Mouse (Mus musculus): ENCODE results near the gene Lgals1. TPM values are rescaled to one million over a fixed set of nuclear protein-coding genes. Genes with fewer than 3 reads are reported as not detected.

Lgals1 gene
- polyA plus RNA-seq, 1 experiment from 2014 or later, result 295 TPM

DNA sequence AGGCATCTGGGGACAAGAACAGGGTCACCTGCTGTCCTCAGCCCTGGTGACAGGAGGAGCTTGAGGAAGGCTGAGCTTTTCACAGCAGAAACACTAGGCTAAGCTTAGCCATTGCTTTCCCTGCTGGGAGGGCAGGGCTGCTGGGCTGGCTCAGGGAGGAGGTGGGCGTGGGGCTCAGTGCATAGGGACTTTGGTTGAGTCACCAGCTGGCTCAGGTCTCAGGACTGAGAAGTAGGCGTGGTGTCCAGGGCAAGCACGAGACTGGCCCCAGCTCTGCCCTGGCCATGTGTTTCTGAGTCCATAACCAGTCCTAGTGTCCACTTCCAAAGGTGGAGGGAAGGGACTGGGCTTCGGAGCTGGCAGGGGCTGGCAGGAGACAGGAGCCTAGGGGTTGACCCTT is 33.6 kb downstream of the Lgals1 start:
- WGBS (ENCODE audit: insufficient replicate concordance), result 43% methylated on average over 4 of the region's 4 CpGs
- no peak overlapping the region for H3K4me2 ChIP-seq (ENCODE audit: low read depth, low read length)
- H3K9me3 ChIP-seq (replicated peaks; ENCODE audit: control insufficient read depth, low read length), result no peaks in the 10 kb centered on the region
- H3K36me3 ChIP-seq (ENCODE audit: control insufficient read depth, insufficient read depth), result no peaks in the 10 kb centered on the region
- H3K4me1 ChIP-seq (ENCODE audit: control insufficient read depth, low read depth, low read length), result no peaks in the 10 kb centered on the region
- no peak overlapping the region for H3K4me3 ChIP-seq (ENCODE audit: low read depth, low read length)
- no peaks in the 10 kb centered on the region for H3K27me3 ChIP-seq (ENCODE audit: control insufficient read depth, insufficient read depth, low read depth, low read length)
- H3K27ac ChIP-seq (ENCODE audit: low read length), result no peak overlapping the region
- 0 out of 2 replicates have a peak, but pooled peaks have one; percentile 11 for ATAC-seq (ENCODE audit: low read depth)
- H3K9ac ChIP-seq (ENCODE audit: low read depth, low read length), result no peak overlapping the region

DNA sequence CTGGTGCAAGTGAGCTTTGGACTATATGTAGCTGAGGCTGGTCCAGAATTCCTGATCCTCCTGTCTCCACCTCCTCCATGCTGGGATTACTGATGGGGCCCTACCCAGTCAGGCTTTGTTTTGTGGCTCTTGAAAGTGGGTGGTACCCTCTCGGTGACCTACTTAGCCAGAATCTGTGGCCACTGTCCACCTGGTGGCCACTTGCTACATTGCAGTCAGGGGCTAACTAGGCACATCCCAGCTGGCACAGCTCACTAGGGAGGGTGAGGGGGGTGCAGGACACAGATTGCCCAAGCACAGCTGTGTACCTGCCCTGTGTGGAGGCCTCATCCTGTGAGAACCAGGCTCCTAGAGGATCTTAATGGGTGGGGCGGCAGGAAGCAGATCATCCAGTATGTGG is 36.4 kb downstream of the Lgals1 start:
- Histone ChIP-seq H3K4me1 (ENCODE audit: control insufficient read depth, low read depth, low read length) (no peaks in the 10 kb centered on the region), H3K4me3 (ENCODE audit: low read depth, low read length) (no peak overlapping the region), H3K27ac (ENCODE audit: low read length) (no peak overlapping the region), H3K4me2 (ENCODE audit: low read depth, low read length) (no peak overlapping the region), H3K36me3 (ENCODE audit: control insufficient read depth, insufficient read depth) (no peaks in the 10 kb centered on the region), H3K9ac (ENCODE audit: low read depth, low read length) (no peak overlapping the region), H3K27me3 (ENCODE audit: control insufficient read depth, insufficient read depth, low read depth, low read length) (no peaks in the 10 kb centered on the region), H3K9me3 (replicated peaks; ENCODE audit: control insufficient read depth, low read length) (no peaks in the 10 kb centered on the region)
- 39% methylated on average over 2 of the region's 2 CpGs for WGBS (ENCODE audit: insufficient replicate concordance)
- ATAC-seq (ENCODE audit: low read depth), result peak; percentile 35; the same call in 1 of the 2 replicates

DNA sequence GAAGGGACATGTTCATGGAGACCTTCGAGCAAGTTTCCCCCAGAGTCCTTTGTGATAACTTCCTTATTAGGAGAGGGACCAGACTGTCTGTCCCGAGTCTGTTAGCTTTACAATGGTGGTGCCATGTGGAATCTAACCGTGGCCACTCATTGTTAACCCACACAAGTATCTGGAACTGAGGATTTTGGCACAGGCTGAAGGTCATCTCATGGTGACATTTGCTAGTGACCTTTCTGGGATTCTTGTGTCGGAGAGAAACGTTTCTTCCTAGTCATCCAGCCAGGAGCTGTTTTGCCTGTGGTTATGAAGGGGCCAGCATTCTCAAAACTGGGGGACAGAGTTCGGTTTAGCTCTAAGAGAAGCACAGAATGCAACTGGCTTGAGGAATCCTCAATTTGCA is 45.1 kb downstream of the Lgals1 start:
- no peaks in the 10 kb centered on the region for H3K4me1 ChIP-seq (ENCODE audit: control insufficient read depth, low read depth, low read length)
- no peak overlapping the region for H3K4me2 ChIP-seq (ENCODE audit: low read depth, low read length)
- H3K9ac ChIP-seq (ENCODE audit: low read depth, low read length), result no peak overlapping the region
- no peaks in the 10 kb centered on the region for H3K36me3 ChIP-seq (ENCODE audit: control insufficient read depth, insufficient read depth)
- WGBS (ENCODE audit: insufficient replicate concordance), result 35% methylated on average over 6 of the region's 6 CpGs
- no peaks in the 10 kb centered on the region for H3K9me3 ChIP-seq (replicated peaks; ENCODE audit: control insufficient read depth, low read length)
- no peak overlapping the region for H3K27ac ChIP-seq (ENCODE audit: low read length)
- no peaks in the 10 kb centered on the region; the same call in 1 of the 2 replicates for H3K27me3 ChIP-seq (ENCODE audit: control insufficient read depth, insufficient read depth, low read depth, low read length)
- no peak for ATAC-seq (ENCODE audit: low read depth)
- H3K4me3 ChIP-seq (ENCODE audit: low read depth, low read length), result no peak overlapping the region

DNA sequence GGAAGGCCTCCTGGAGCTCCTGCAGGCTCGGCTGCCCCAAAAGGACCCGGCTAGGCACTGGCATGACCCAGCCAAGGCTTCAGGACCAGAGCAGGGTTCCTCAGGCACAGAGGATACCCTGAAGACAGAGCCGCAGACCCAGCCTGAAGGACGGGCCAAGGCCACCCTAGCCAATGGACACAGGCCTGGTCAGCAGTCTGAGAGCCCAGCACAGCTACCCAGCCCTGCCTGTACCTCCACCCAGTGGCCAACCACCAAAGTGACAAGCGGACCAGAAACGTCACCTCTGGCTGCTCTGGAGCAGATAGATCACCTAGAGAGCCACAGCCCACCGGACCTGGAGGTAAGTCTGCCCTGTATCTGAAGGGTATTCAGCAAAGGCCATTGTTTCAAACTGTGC is 47.4 kb downstream of the Lgals1 start:
- H3K9me3 ChIP-seq (replicated peaks; ENCODE audit: control insufficient read depth, low read length), result no peaks in the 10 kb centered on the region
- H3K4me2 ChIP-seq (ENCODE audit: low read depth, low read length), result no peak overlapping the region
- ATAC-seq (ENCODE audit: low read depth), result no peak
- no peak overlapping the region for H3K27ac ChIP-seq (ENCODE audit: low read length)
- peaks cover 7% of the 10 kb centered on the region for H3K4me1 ChIP-seq (ENCODE audit: control insufficient read depth, low read depth, low read length)
- H3K9ac ChIP-seq (ENCODE audit: low read depth, low read length), result no peak overlapping the region
- H3K36me3 ChIP-seq (ENCODE audit: control insufficient read depth, insufficient read depth), result no peaks in the 10 kb centered on the region
- WGBS (ENCODE audit: insufficient replicate concordance), result 61% methylated on average over 7 of the region's 7 CpGs
- H3K27me3 ChIP-seq (ENCODE audit: control insufficient read depth, insufficient read depth, low read depth, low read length), result no peaks in the 10 kb centered on the region; the same call in 1 of the 2 replicates
- no peak overlapping the region for H3K4me3 ChIP-seq (ENCODE audit: low read depth, low read length)

DNA sequence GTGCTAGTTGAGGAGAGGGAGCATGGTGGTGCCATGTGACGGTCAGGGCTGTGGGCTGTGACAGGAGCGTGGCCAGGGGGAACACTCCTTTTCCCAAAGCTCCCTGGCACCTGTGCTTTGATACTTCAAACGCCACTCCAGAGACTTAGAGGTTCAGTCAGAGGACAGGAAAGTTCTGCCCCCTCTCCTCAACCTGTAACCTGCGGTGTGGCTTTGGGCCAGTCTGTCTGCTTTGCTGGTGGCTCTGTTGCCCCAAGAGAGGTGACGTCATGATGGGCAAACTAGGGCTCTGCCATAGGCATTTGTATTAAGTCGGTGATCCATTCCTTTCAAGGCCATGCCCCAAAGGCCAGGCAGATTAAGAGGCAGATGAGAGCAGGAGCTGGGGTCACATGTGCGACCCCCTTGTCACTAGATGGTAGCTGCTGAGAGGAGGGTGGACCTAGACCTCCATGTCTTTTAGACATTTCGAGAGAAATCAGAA is 51.2 kb downstream of the Lgals1 start:
- Histone ChIP-seq H3K4me2 (ENCODE audit: low read depth, low read length) (no peak overlapping the region), H3K9me3 (replicated peaks; ENCODE audit: control insufficient read depth, low read length) (no peaks in the 10 kb centered on the region), H3K9ac (ENCODE audit: low read depth, low read length) (no peak overlapping the region), H3K36me3 (ENCODE audit: control insufficient read depth, insufficient read depth) (no peaks in the 10 kb centered on the region), H3K4me3 (ENCODE audit: low read depth, low read length) (no peak overlapping the region), H3K4me1 (ENCODE audit: control insufficient read depth, low read depth, low read length) (peaks cover 21% of the 10 kb centered on the region), H3K27me3 (ENCODE audit: control insufficient read depth, insufficient read depth, low read depth, low read length) (no peaks in the 10 kb centered on the region), H3K27ac (ENCODE audit: low read length) (peak overlapping the region; percentile 27; the same call in 1 of the 2 replicates)
- WGBS (ENCODE audit: insufficient replicate concordance), result 64% methylated on average over 8 of the region's 8 CpGs
- ATAC-seq (ENCODE audit: low read depth), result no peak

DNA sequence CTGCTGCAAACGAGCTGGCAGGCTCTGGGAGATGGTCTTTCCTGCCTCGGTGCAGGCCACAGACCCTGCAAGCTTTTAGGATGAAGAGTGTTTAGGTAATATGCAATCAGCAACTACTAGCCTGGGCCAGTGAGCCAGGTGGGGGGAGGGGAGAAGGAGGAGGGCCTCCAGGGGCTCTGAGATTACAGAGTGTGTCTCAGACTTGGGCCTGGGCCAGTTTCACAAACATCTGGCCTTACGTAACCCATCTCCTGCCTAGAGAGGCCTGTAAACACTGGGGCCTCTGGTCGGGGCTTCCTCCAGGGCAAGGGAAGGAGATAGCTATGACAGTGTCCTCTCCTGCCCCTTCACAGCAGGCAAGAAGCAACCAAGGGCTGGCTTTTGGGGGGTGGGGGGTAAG is 52.4 kb downstream of the Lgals1 start:
- WGBS (ENCODE audit: insufficient replicate concordance), result 12% methylated on average over 4 of the region's 4 CpGs
- Histone ChIP-seq H3K36me3 (ENCODE audit: control insufficient read depth, insufficient read depth) (no peaks in the 10 kb centered on the region), H3K4me2 (ENCODE audit: low read depth, low read length) (no peak overlapping the region), H3K4me1 (ENCODE audit: control insufficient read depth, low read depth, low read length) (peaks cover 25% of the 10 kb centered on the region), H3K9ac (ENCODE audit: low read depth, low read length) (no peak overlapping the region), H3K27ac (ENCODE audit: low read length) (peak overlapping the region; percentile 63), H3K4me3 (ENCODE audit: low read depth, low read length) (no peak overlapping the region), H3K27me3 (ENCODE audit: control insufficient read depth, insufficient read depth, low read depth, low read length) (no peaks in the 10 kb centered on the region), H3K9me3 (replicated peaks; ENCODE audit: control insufficient read depth, low read length) (no peaks in the 10 kb centered on the region)
- peak; percentile 20 for ATAC-seq (ENCODE audit: low read depth)

Small RNAs within 50 kb of the gene (microRNA-seq; reads per million reads assigned to microRNA genes)
- gene Mir6955, result 0.98 reads per million

Other genes starting within 250 kb of the Lgals1 start
- not detected in 2 replicates for gene Elfn2, start 208.0 kb upstream of the Lgals1 start, polyA plus RNA-seq (2015; fragmentation: Nextera tagmentation; extraction: Ambion mirVana)
- gene Mfng, start 153.2 kb upstream of the Lgals1 start, polyA plus RNA-seq (2015; fragmentation: Nextera tagmentation; extraction: Ambion mirVana), result 4.5 and 5.4 TPM in 2 replicates
- 1.8 and 2.1 TPM in 2 replicates for gene Card10, start 123.7 kb upstream of the Lgals1 start, polyA plus RNA-seq (2015; fragmentation: Nextera tagmentation; extraction: Ambion mirVana)
- gene Cdc42ep1, start 84.1 kb upstream of the Lgals1 start, polyA plus RNA-seq (2015; fragmentation: Nextera tagmentation; extraction: Ambion mirVana), result 12.1 and 13.1 TPM in 2 replicates
- gene Lgals2, start 71.2 kb upstream of the Lgals1 start, polyA plus RNA-seq (2015; fragmentation: Nextera tagmentation; extraction: Ambion mirVana), result 9.1 and 15.8 TPM in 2 replicates
- 18.6 and 19.6 TPM in 2 replicates for gene Gga1, start 49.5 kb upstream of the Lgals1 start, polyA plus RNA-seq (2015; fragmentation: Nextera tagmentation; extraction: Ambion mirVana)
- gene Gm49510, start 27.1 kb upstream of the Lgals1 start, polyA plus RNA-seq (2015; fragmentation: Nextera tagmentation; extraction: Ambion mirVana), result 0.18 and 0.22 TPM in 2 replicates
- gene Sh3bp1, start 27.0 kb upstream of the Lgals1 start, polyA plus RNA-seq (2015; fragmentation: Nextera tagmentation; extraction: Ambion mirVana), result 13.1 and 14.2 TPM in 2 replicates
- gene Pdxp, start 12.8 kb upstream of the Lgals1 start, polyA plus RNA-seq (2015; fragmentation: Nextera tagmentation; extraction: Ambion mirVana), result 2.7 and 3.1 TPM in 2 replicates
- gene Nol12, start 8.2 kb downstream of the Lgals1 start, polyA plus RNA-seq (2015; fragmentation: Nextera tagmentation; extraction: Ambion mirVana), result 24.0 and 25.1 TPM in 2 replicates
- 18.0 and 20.8 TPM in 2 replicates for gene Triobp, start 21.0 kb downstream of the Lgals1 start, polyA plus RNA-seq (2015; fragmentation: Nextera tagmentation; extraction: Ambion mirVana)
- 134 and 136 TPM in 2 replicates for gene H1f0, start 101.7 kb downstream of the Lgals1 start, polyA plus RNA-seq (2015; fragmentation: Nextera tagmentation; extraction: Ambion mirVana)
- 0.20 TPM in 1 of 2 replicates, not detected in the other for gene Galr3, start 115.2 kb downstream of the Lgals1 start, polyA plus RNA-seq (2015; fragmentation: Nextera tagmentation; extraction: Ambion mirVana)
- gene Ankrd54, start 136.2 kb downstream of the Lgals1 start, polyA plus RNA-seq (2015; fragmentation: Nextera tagmentation; extraction: Ambion mirVana), result 36.7 and 40.9 TPM in 2 replicates
- gene Eif3l, start 148.5 kb downstream of the Lgals1 start, polyA plus RNA-seq (2015; fragmentation: Nextera tagmentation; extraction: Ambion mirVana), result 107 and 109 TPM in 2 replicates
- gene Micall1, start 182.2 kb downstream of the Lgals1 start, polyA plus RNA-seq (2015; fragmentation: Nextera tagmentation; extraction: Ambion mirVana), result 0.93 and 1.0 TPM in 2 replicates
- 120 and 121 TPM in 2 replicates for gene Polr2f, start 214.3 kb downstream of the Lgals1 start, polyA plus RNA-seq (2015; fragmentation: Nextera tagmentation; extraction: Ambion mirVana)
- 0.63 and 0.96 TPM in 2 replicates for gene 1700088E04Rik, start 214.5 kb downstream of the Lgals1 start, polyA plus RNA-seq (2015; fragmentation: Nextera tagmentation; extraction: Ambion mirVana)
- 0.05 and 0.13 TPM in 2 replicates for gene Sox10, start 238.5 kb downstream of the Lgals1 start, polyA plus RNA-seq (2015; fragmentation: Nextera tagmentation; extraction: Ambion mirVana)

Data from liver, embryonic 16.5 days (tissue).